Mouse (Mus musculus): ENCODE results near the gene Daw1. TPM values are rescaled to one million over a fixed set of nuclear protein-coding genes. Genes with fewer than 3 reads are reported as not detected.

The Daw1 gene
- polyA plus RNA-seq (2015; fragmentation: Nextera tagmentation; extraction: Ambion mirVana) = 0.82 and 0.89 TPM in 2 replicates

DNA sequence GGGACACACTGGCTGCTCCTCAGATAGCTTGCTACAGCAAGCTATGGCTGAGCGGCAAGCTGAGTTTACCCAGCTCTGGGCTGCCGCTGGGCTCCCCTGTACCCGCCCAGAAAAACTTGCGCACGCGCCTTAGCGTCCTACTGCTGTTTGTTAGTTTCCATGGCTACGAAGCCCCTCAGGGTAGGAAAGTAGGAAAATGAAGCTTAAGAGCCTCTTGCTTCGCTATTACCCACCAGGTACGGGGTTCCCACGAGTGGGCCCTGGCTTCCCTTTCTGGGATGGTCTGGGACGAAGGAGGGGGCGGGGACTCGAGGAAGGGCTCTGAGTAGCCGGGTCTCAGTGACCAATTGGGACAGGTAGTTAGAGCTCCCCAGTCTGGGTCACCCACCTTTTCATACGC, at the start of gene Daw1:
Gene Daw1, plus strand, starts transcription at position 150 of the 400 bp plus-strand sequence.
- peak within 1 kb of the TSS; percentile 48 for H3K4me3 ChIP-seq (replicated peaks; ENCODE audit: low read length)
- no peaks in the 10 kb centered on the region for H3K27me3 ChIP-seq (replicated peaks; ENCODE audit: control insufficient read depth, insufficient read depth, low read length)
- no peaks in the 10 kb centered on the region for H3K9me3 ChIP-seq (ENCODE audit: control insufficient read depth, low read length)
- no peak within 1 kb of the TSS for H3K27ac ChIP-seq (ENCODE audit: low read length)
- H3K4me1 ChIP-seq (replicated peaks; ENCODE audit: control insufficient read depth, insufficient read depth, low read length) = peaks cover 6% of the 10 kb centered on the region; the same call in 1 of the 2 replicates
- H3K36me3 ChIP-seq (ENCODE audit: control insufficient read depth, insufficient read depth) = no peaks in the 10 kb centered on the region
- H3K4me2 ChIP-seq (ENCODE audit: low read length) = peak within 1 kb of the TSS; percentile 72
- WGBS = under 1% methylated on average over 16 of the region's 16 CpGs
- ATAC-seq = peak; percentile 99
- peak within 1 kb of the TSS; percentile 35; the same call in 1 of the 2 replicates for H3K9ac ChIP-seq (replicated peaks; ENCODE audit: low read depth, low read length)

- H3K9me3 ChIP-seq (ENCODE audit: control insufficient read depth, low read length) = no peaks in the 10 kb centered on the region
- no peaks in the 10 kb centered on the region for H3K4me1 ChIP-seq (replicated peaks; ENCODE audit: control insufficient read depth, insufficient read depth, low read length)
- no peak overlapping the region for H3K4me3 ChIP-seq (replicated peaks; ENCODE audit: low read length)
- H3K27ac ChIP-seq (ENCODE audit: low read length) = no peak overlapping the region
- H3K9ac ChIP-seq (replicated peaks; ENCODE audit: low read depth, low read length) = no peak overlapping the region
- H3K27me3 ChIP-seq (replicated peaks; ENCODE audit: control insufficient read depth, insufficient read depth, low read length) = no peaks in the 10 kb centered on the region
- no peak overlapping the region for H3K4me2 ChIP-seq (ENCODE audit: low read length)
- no peaks in the 10 kb centered on the region for H3K36me3 ChIP-seq (ENCODE audit: control insufficient read depth, insufficient read depth)
- no peak for ATAC-seq
Measured at GRCm38 (mm10) chr1:83110992-83111391, 48.6 kb upstream of the Daw1 start.

DNA sequence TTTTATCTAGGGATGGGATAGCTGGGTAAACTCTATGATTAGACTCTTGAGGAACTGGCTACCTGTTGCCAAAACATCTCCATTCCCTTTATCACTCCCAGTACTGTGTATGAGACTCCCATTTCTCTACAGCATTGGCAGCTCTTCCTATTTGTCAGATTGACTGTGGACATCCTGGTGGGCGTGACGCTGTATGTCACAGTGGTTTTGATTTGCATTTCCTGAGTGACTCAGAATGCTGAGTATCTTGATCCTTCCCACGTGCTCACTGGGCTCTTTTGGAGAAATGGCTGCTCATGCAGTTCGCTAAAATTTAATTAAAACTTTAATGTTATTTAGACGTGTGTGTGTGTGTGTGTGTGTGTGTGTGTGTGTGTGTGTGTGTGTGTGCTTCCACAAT, 47.8 kb upstream of the Daw1 start:
- 71% methylated on average over 5 of the region's 5 CpGs for whole genome bisulfite sequencing
- no peak for ATAC-seq
- H3K36me3 ChIP-seq (ENCODE audit: control insufficient read depth, insufficient read depth) = no peaks in the 10 kb centered on the region

GRCm38 (mm10) chr1:83116447-83117137, 43.0 kb upstream of the Daw1 start, which contains the start of gene Ccl20:
TSS of gene Ccl20 (plus strand) at chr1:83116766.
- Histone ChIP-seq H3K27ac (ENCODE audit: low read length) (no peak within 1 kb of the TSS), H3K9me3 (ENCODE audit: control insufficient read depth, low read length) (no peaks in the 10 kb centered on the region), H3K4me2 (ENCODE audit: low read length) (no peak within 1 kb of the TSS), H3K27me3 (replicated peaks; ENCODE audit: control insufficient read depth, insufficient read depth, low read length) (no peaks in the 10 kb centered on the region), H3K9ac (replicated peaks; ENCODE audit: low read depth, low read length) (no peak within 1 kb of the TSS), H3K36me3 (ENCODE audit: control insufficient read depth, insufficient read depth) (no peaks in the 10 kb centered on the region), H3K4me1 (replicated peaks; ENCODE audit: control insufficient read depth, insufficient read depth, low read length) (no peaks in the 10 kb centered on the region), H3K4me3 (replicated peaks; ENCODE audit: low read length) (no peak within 1 kb of the TSS)
- WGBS = 53% methylated on average over 8 of the region's 8 CpGs
- no peak for ATAC-seq

More for the DNA sequence above, 47.8 kb upstream of the Daw1 start:
- Histone ChIP-seq H3K9me3 (ENCODE audit: control insufficient read depth, low read length) (no peaks in the 10 kb centered on the region), H3K4me2 (ENCODE audit: low read length) (no peak overlapping the region), H3K4me1 (replicated peaks; ENCODE audit: control insufficient read depth, insufficient read depth, low read length) (no peaks in the 10 kb centered on the region), H3K4me3 (replicated peaks; ENCODE audit: low read length) (no peak overlapping the region), H3K9ac (replicated peaks; ENCODE audit: low read depth, low read length) (no peak overlapping the region), H3K27me3 (replicated peaks; ENCODE audit: control insufficient read depth, insufficient read depth, low read length) (no peaks in the 10 kb centered on the region), H3K27ac (ENCODE audit: low read length) (no peak overlapping the region)

GRCm38 (mm10) chr1:83117217-83117616, 42.3 kb upstream of the Daw1 start:
- Histone ChIP-seq H3K4me2 (ENCODE audit: low read length) (no peak overlapping the region), H3K9ac (replicated peaks; ENCODE audit: low read depth, low read length) (no peak overlapping the region), H3K27me3 (replicated peaks; ENCODE audit: control insufficient read depth, insufficient read depth, low read length) (no peaks in the 10 kb centered on the region), H3K9me3 (ENCODE audit: control insufficient read depth, low read length) (no peaks in the 10 kb centered on the region), H3K4me3 (replicated peaks; ENCODE audit: low read length) (no peak overlapping the region), H3K27ac (ENCODE audit: low read length) (no peak overlapping the region), H3K4me1 (replicated peaks; ENCODE audit: control insufficient read depth, insufficient read depth, low read length) (no peaks in the 10 kb centered on the region), H3K36me3 (ENCODE audit: control insufficient read depth, insufficient read depth) (no peaks in the 10 kb centered on the region)
- 92% methylated on average over 3 of the region's 3 CpGs for WGBS
- ATAC-seq = no peak

DNA sequence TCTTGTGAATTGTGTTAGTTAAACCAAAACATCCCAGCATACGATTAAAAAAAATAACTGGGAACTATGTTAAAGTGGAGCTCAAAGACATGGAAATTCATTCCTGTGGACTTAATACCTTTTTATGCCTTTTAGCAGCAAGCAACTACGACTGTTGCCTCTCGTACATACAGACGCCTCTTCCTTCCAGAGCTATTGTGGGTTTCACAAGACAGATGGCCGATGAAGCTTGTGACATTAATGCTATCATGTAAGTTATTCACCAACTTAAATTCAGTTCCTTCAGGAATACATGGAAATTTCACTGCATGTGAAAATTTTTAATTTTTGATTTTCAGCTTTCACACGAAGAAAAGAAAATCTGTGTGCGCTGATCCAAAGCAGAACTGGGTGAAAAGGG, 41.9 kb upstream of the Daw1 start:
- H3K27ac ChIP-seq (ENCODE audit: low read length) = no peak overlapping the region
- no peaks in the 10 kb centered on the region for H3K4me1 ChIP-seq (replicated peaks; ENCODE audit: control insufficient read depth, insufficient read depth, low read length)
- no peak overlapping the region for H3K4me2 ChIP-seq (ENCODE audit: low read length)
- H3K9ac ChIP-seq (replicated peaks; ENCODE audit: low read depth, low read length) = no peak overlapping the region
- H3K36me3 ChIP-seq (ENCODE audit: control insufficient read depth, insufficient read depth) = no peaks in the 10 kb centered on the region
- ATAC-seq = no peak
- no peaks in the 10 kb centered on the region for H3K9me3 ChIP-seq (ENCODE audit: control insufficient read depth, low read length)
- 87% methylated on average over 7 of the region's 7 CpGs for WGBS
- H3K4me3 ChIP-seq (replicated peaks; ENCODE audit: low read length) = no peak overlapping the region
- H3K27me3 ChIP-seq (replicated peaks; ENCODE audit: control insufficient read depth, insufficient read depth, low read length) = no peaks in the 10 kb centered on the region

- Histone ChIP-seq H3K4me2 (ENCODE audit: low read length) (no peak overlapping the region), H3K9me3 (ENCODE audit: control insufficient read depth, low read length) (no peaks in the 10 kb centered on the region), H3K36me3 (ENCODE audit: control insufficient read depth, insufficient read depth) (no peaks in the 10 kb centered on the region), H3K27ac (ENCODE audit: low read length) (no peak overlapping the region), H3K9ac (replicated peaks; ENCODE audit: low read depth, low read length) (no peak overlapping the region), H3K4me3 (replicated peaks; ENCODE audit: low read length) (no peak overlapping the region), H3K4me1 (replicated peaks; ENCODE audit: control insufficient read depth, insufficient read depth, low read length) (no peaks in the 10 kb centered on the region), H3K27me3 (replicated peaks; ENCODE audit: control insufficient read depth, insufficient read depth, low read length) (no peaks in the 10 kb centered on the region)
- no peak for ATAC-seq
Measured at GRCm38 (mm10) chr1:83119903-83120302, 39.6 kb upstream of the Daw1 start.

DNA sequence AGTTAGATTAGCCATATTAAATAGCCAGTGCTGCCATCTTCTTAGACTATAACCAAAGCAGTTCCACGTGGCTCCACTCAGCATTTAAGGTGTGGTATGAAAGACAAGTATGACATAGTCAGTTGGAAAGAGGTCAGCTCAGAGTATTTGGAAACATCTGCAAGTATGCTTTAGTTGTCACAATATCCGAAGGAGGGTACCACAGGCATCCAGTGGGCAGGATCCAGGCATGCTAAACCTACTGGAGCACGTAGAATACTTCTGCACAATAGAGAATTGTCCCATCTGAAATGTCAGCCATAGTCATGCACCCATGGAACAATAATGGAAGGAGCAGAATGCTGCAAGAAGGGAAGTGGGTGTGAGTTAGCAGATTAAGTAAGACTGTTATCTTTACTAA, 39.2 kb upstream of the Daw1 start:
- ATAC-seq = no peak
- no peaks in the 10 kb centered on the region for H3K9me3 ChIP-seq (ENCODE audit: control insufficient read depth, low read length)
- 81% methylated on average over 3 of the region's 3 CpGs for WGBS
- no peak overlapping the region for H3K9ac ChIP-seq (replicated peaks; ENCODE audit: low read depth, low read length)
- H3K4me3 ChIP-seq (replicated peaks; ENCODE audit: low read length) = no peak overlapping the region
- H3K36me3 ChIP-seq (ENCODE audit: control insufficient read depth, insufficient read depth) = no peaks in the 10 kb centered on the region
- no peak overlapping the region for H3K4me2 ChIP-seq (ENCODE audit: low read length)
- no peaks in the 10 kb centered on the region for H3K4me1 ChIP-seq (replicated peaks; ENCODE audit: control insufficient read depth, insufficient read depth, low read length)
- no peaks in the 10 kb centered on the region for H3K27me3 ChIP-seq (replicated peaks; ENCODE audit: control insufficient read depth, insufficient read depth, low read length)
- no peak overlapping the region for H3K27ac ChIP-seq (ENCODE audit: low read length)

DNA sequence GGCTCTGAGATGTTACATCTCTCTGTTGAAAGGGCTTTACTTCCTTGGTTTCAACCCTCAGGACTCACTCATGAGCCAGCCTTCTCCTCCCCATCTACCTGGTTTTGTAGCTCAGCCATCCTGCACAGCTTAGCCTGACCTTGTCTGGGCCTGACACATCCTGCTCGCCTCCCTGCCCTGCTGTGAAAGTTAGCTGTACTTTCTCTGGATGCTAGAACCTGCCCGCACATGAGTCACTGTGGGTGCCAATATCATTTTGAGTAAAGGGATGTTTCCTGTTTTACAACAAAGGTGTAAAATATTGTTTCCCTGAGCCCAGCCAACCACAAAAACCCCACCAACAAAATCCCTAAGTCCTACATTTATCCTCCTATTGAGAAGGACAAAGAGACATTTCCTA, 36.4 kb upstream of the Daw1 start:
- H3K9me3 ChIP-seq (ENCODE audit: control insufficient read depth, low read length) = no peaks in the 10 kb centered on the region
- H3K4me2 ChIP-seq (ENCODE audit: low read length) = no peak overlapping the region
- H3K27ac ChIP-seq (ENCODE audit: low read length) = no peak overlapping the region
- no peaks in the 10 kb centered on the region for H3K4me1 ChIP-seq (replicated peaks; ENCODE audit: control insufficient read depth, insufficient read depth, low read length)
- no peaks in the 10 kb centered on the region for H3K36me3 ChIP-seq (ENCODE audit: control insufficient read depth, insufficient read depth)
- WGBS = 81% methylated on average over 2 of the region's 2 CpGs
- no peak for ATAC-seq
- no peak overlapping the region for H3K4me3 ChIP-seq (replicated peaks; ENCODE audit: low read length)
- H3K27me3 ChIP-seq (replicated peaks; ENCODE audit: control insufficient read depth, insufficient read depth, low read length) = no peaks in the 10 kb centered on the region
- H3K9ac ChIP-seq (replicated peaks; ENCODE audit: low read depth, low read length) = no peak overlapping the region

DNA sequence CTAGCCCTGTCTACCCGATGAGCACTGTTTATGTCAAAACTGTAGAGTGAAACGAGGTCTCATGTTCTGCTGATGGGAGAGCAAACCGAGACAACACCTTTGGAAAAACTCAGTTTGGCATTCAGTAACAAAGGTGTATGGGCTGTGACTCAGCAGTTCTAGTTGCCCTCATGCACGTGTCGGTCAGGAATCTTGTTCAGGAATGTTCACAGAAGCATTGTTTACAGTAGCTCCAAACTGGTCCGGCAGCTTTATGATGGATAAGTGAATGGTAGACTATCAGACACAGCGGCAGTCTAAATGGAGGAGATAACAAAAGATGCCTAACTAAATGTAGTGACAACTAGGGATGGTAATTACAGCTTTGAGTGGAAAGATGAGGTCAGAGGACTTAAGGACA, 23.7 kb upstream of the Daw1 start:
- Histone ChIP-seq H3K9ac (replicated peaks; ENCODE audit: low read depth, low read length) (no peak overlapping the region), H3K9me3 (ENCODE audit: control insufficient read depth, low read length) (no peaks in the 10 kb centered on the region), H3K4me2 (ENCODE audit: low read length) (no peak overlapping the region), H3K27me3 (replicated peaks; ENCODE audit: control insufficient read depth, insufficient read depth, low read length) (no peaks in the 10 kb centered on the region), H3K36me3 (ENCODE audit: control insufficient read depth, insufficient read depth) (no peaks in the 10 kb centered on the region), H3K27ac (ENCODE audit: low read length) (no peak overlapping the region), H3K4me1 (replicated peaks; ENCODE audit: control insufficient read depth, insufficient read depth, low read length) (no peaks in the 10 kb centered on the region), H3K4me3 (replicated peaks; ENCODE audit: low read length) (no peak overlapping the region)
- WGBS = 81% methylated on average over 7 of the region's 7 CpGs
- no peak for ATAC-seq

Measured in forebrain, embryonic 16.5 days (tissue).